Mouse (Mus musculus) brain, embryonic 14.5 days (tissue): ENCODE data around the gene Ecm2.

ENCODE experiments used
- CTCF ChIP-seq: fragments of 200-500 bp; IDR thresholded peaks from 2 replicates; pipeline ENCODE4 v1.5.1; 2012; ENCODE audit warnings: inconsistent platforms, mild to moderate bottlenecking, moderate library complexity, borderline replicate concordance; ENCODE audit not compliant: insufficient read depth, insufficient read length; ENCODE audit errors: extremely low read depth
- POLR2A ChIP-seq: fragments of 200-500 bp; IDR thresholded peaks from 2 replicates; pipeline ENCODE4 v1.6.1; 2012; ENCODE audit warnings: mild to moderate bottlenecking, inconsistent platforms, borderline replicate concordance; ENCODE audit not compliant: poor library complexity, insufficient read depth, insufficient read length, severe bottlenecking; ENCODE audit errors: extremely low read depth

- TF ChIP-seq CTCF: no peak
- no peak for TF ChIP-seq POLR2A
These were observed 2.6 kb downstream of the Ecm2 start for GRCm38 (mm10) chr13:49507176-49507575.
